8 mouse cellular contexts compared by ENCODE assay signal in genomic region chr3:69127693-69128092, GRCm38 (mm10). TPM values are rescaled to one million over a fixed set of nuclear protein-coding genes. Genes with fewer than 3 reads are reported as not detected.
A peak's percentile ranks its signal among the peaks of the same experiment; 100 is the strongest.
DNase-seq lines count a peak whose midpoint lies in the region; ATAC-seq and TF ChIP-seq lines count a peak whose summit lies in the region.

No protein-coding gene starts in this region.

- H3K9me3 ChIP-seq in embryonic facial prominence, embryonic 11.5 days (replicated peaks; ENCODE audit: control insufficient read depth, low read length): no peaks in the 10 kb centered on the region
- H3K9me3 ChIP-seq in intestine, embryonic 16.5 days (ENCODE audit: control insufficient read depth, low read length): no peaks in the 10 kb centered on the region
- H3K9me3 ChIP-seq in lung, postnatal 0 days (ENCODE audit: low read length): no peaks in the 10 kb centered on the region

- peak overlapping the region; percentile 67 for H3K4me2 ChIP-seq in embryonic facial prominence, embryonic 11.5 days (ENCODE audit: low read depth, low read length)
- peak overlapping the region; percentile 84 for H3K4me2 ChIP-seq in intestine, embryonic 16.5 days (ENCODE audit: low read depth, low read length)
- peak overlapping the region; percentile 73 for H3K4me2 ChIP-seq in lung, postnatal 0 days (replicated peaks; ENCODE audit: low read depth, low read length)

- peak overlapping the region; percentile 96; the same call in 1 of the 2 replicates for H3K27ac ChIP-seq in spleen, adult 2 months (ENCODE audit: insufficient read depth, low read length)
- H3K27ac ChIP-seq in embryonic facial prominence, embryonic 11.5 days (replicated peaks; ENCODE audit: low read depth, low read length): no peak overlapping the region
- peak overlapping the region; percentile 66; the same call in 1 of the 2 replicates for H3K27ac ChIP-seq in intestine, embryonic 16.5 days (ENCODE audit: low read length)
- peak overlapping the region; percentile 99 for H3K27ac ChIP-seq in lung, postnatal 0 days (ENCODE audit: low read length)

- no peak for ATAC-seq in embryonic facial prominence, embryonic 11.5 days (replicated peaks; ENCODE audit: insufficient number of reproducible peaks, low FRiP score, low TSS enrichment, low read depth)
- no peak for ATAC-seq in intestine, embryonic 16.5 days
- no peak for ATAC-seq in lung, postnatal 0 days

- H3K27me3 ChIP-seq in spleen, adult 2 months (ENCODE audit: control insufficient read depth, insufficient read depth, low read length): no peaks in the 10 kb centered on the region
- H3K27me3 ChIP-seq in embryonic facial prominence, embryonic 11.5 days (ENCODE audit: control insufficient read depth, insufficient read depth, low read length): no peaks in the 10 kb centered on the region
- no peaks in the 10 kb centered on the region for H3K27me3 ChIP-seq in intestine, embryonic 16.5 days (replicated peaks; ENCODE audit: control insufficient read depth, insufficient read depth, low read length)
- no peaks in the 10 kb centered on the region for H3K27me3 ChIP-seq in lung, postnatal 0 days (replicated peaks; ENCODE audit: insufficient read depth, low read length)

- no peak for TF ChIP-seq CTCF in spleen, adult 2 months (IDR thresholded peaks at IDR 0.05; ENCODE audit: extremely low read depth, insufficient read depth, insufficient read length, insufficient replicate concordance)
- TF ChIP-seq CTCF in lung, postnatal 0 days (IDR thresholded peaks at IDR 0.05): no peak

- TF ChIP-seq EP300 in lung, postnatal 0 days (IDR thresholded peaks at IDR 0.05): no peak

- peaks cover 3% of the 10 kb centered on the region; the same call in 1 of the 2 replicates for H3K4me1 ChIP-seq in spleen, adult 2 months (ENCODE audit: control insufficient read depth, insufficient read depth, insufficient read length)
- no peaks in the 10 kb centered on the region for H3K4me1 ChIP-seq in embryonic facial prominence, embryonic 11.5 days (ENCODE audit: control insufficient read depth, insufficient read depth, low read length)
- H3K4me1 ChIP-seq in intestine, embryonic 16.5 days (ENCODE audit: control insufficient read depth, insufficient read depth, low read length): peaks cover 5% of the 10 kb centered on the region; the same call in 1 of the 2 replicates
- H3K4me1 ChIP-seq in lung, postnatal 0 days (ENCODE audit: insufficient read depth, low read depth, low read length): no peaks in the 10 kb centered on the region

- H3K9ac ChIP-seq in embryonic facial prominence, embryonic 11.5 days (replicated peaks; ENCODE audit: low read length): peak overlapping the region; percentile 59
- H3K9ac ChIP-seq in intestine, embryonic 16.5 days (ENCODE audit: low read depth, low read length): peak overlapping the region; percentile 85
- H3K9ac ChIP-seq in lung, postnatal 0 days (replicated peaks; ENCODE audit: low read depth): 0 out of 2 replicates have a peak overlapping the region, but pooled peaks have one; percentile 95

- H3K4me3 ChIP-seq in spleen, adult 2 months (ENCODE audit: extremely low read depth, insufficient read depth, insufficient read length): peak overlapping the region; percentile 93
- H3K4me3 ChIP-seq in embryonic facial prominence, embryonic 11.5 days (ENCODE audit: low read depth, low read length): peak overlapping the region; percentile 86
- H3K4me3 ChIP-seq in intestine, embryonic 16.5 days (ENCODE audit: low read length): peak overlapping the region; percentile 94
- H3K4me3 ChIP-seq in lung, postnatal 0 days (ENCODE audit: low read depth, low read length): peak overlapping the region; percentile 94

- no peaks in the 10 kb centered on the region for H3K36me3 ChIP-seq in spleen, adult 2 months (ENCODE audit: control insufficient read depth, insufficient read depth, low read length)
- no peaks in the 10 kb centered on the region for H3K36me3 ChIP-seq in embryonic facial prominence, embryonic 11.5 days (replicated peaks; ENCODE audit: control insufficient read depth, insufficient read depth, low read depth, low read length)
- H3K36me3 ChIP-seq in intestine, embryonic 16.5 days (ENCODE audit: control insufficient read depth, insufficient read depth, low read length): no peaks in the 10 kb centered on the region
- no peaks in the 10 kb centered on the region for H3K36me3 ChIP-seq in lung, postnatal 0 days (ENCODE audit: insufficient read depth, low read length)

- 12% methylated on average over 9 of the region's 9 CpGs for WGBS in spleen, adult 2 months
- WGBS in embryonic facial prominence, embryonic 11.5 days: 3% methylated on average over 9 of the region's 9 CpGs
- WGBS in intestine, embryonic 16.5 days: 7% methylated on average over 9 of the region's 9 CpGs
- WGBS in lung, postnatal 0 days: 8% methylated on average over 9 of the region's 9 CpGs

- no peak for TF ChIP-seq POLR2A in spleen, adult 2 months (IDR thresholded peaks at IDR 0.05; ENCODE audit: low read depth, low read length)

- no peak for DNase-seq in spleen, adult 2 months (ENCODE audit: low read depth in 1 of 2, low spot score in 2 of 2)
- no peak for DNase-seq in spleen, adult 18-20 months
- peak; percentile 38 for DNase-seq in embryonic facial prominence, embryonic 11.5 days (ENCODE audit: low spot score)
- no peak for DNase-seq in lung, postnatal 0 days (ENCODE audit: low spot score)
- no peak for DNase-seq in right cerebral cortex, adult 18-20 months
- no peak for DNase-seq in left cerebral cortex, adult 8-10 months (ENCODE audit: low spot score in 2 of 2)
- DNase-seq in adrenal gland, adult 2 months: no peak

RNA-seq across cellular contexts. Expression of gene Kpna4, which starts 0.8 kb away (rescaled TPM):
- polyA plus RNA-seq in spleen, adult 2 months (2012; rRNA removed): 7.9 and 8.2 TPM in 2 replicates
- 46.2 and 51.3 TPM in 2 replicates for polyA plus RNA-seq in embryonic facial prominence, embryonic 11.5 days (2014; fragmentation: Nextera tagmentation; extraction: Ambion mirVana)
- polyA plus RNA-seq in intestine, embryonic 16.5 days (2015; fragmentation: Nextera tagmentation; extraction: Ambion mirVana): 18.9 and 19.1 TPM in 2 replicates
- polyA plus RNA-seq in lung, postnatal 0 days (2015; fragmentation: Nextera tagmentation; extraction: Ambion mirVana): 24.3 and 34.4 TPM in 2 replicates
- 10 to 100 TPM; 63.7 to 71.3 (median 66.3) TPM for total RNA-seq in left cerebral cortex, adult 8-10 months (2022)
- total RNA-seq in adrenal gland, adult 2 months (2021): 10 to 100 TPM; 49.9 to 71.0 TPM
- 7.2 and 7.7 TPM in 2 replicates for polyA plus RNA-seq in adrenal gland, adult 2 months (2012; rRNA removed)
